Mouse (Mus musculus): ENCODE measurements around the gene Ptprj. TPM values are rescaled to one million over a fixed set of nuclear protein-coding genes. Genes with fewer than 3 reads are reported as not detected.

Gene Ptprj
- total and polyA plus RNA-seq, 2 experiments from 2014 or later = 4.7 to 37.8 TPM

- Histone ChIP-seq H3K9me3 (ENCODE audit: low read length) (no peaks in the 10 kb centered on the region), H3K9ac (replicated peaks; ENCODE audit: low read length) (no peak overlapping the region), H3K27ac (no peak overlapping the region), H3K36me3 (ENCODE audit: insufficient read depth, low read length) (no peaks in the 10 kb centered on the region), H3K4me3 (ENCODE audit: low read length) (no peak overlapping the region), H3K4me1 (ENCODE audit: insufficient read depth, low read length) (peaks cover 8% of the 10 kb centered on the region; the same call in 1 of the 2 replicates), H3K4me2 (ENCODE audit: low read depth, low read length) (no peak overlapping the region), H3K27me3 (ENCODE audit: insufficient read depth, low read length) (no peaks in the 10 kb centered on the region)
- WGBS = 64% methylated on average over 5 of the region's 5 CpGs
- ATAC-seq (no peak), DNase-seq (ENCODE audit: low spot score) (no peak)
- no peak for TF ChIP-seq CTCF (IDR thresholded peaks at IDR 0.05; ENCODE audit: low read depth)
Observed at GRCm38 (mm10) chr2:90555744-90556143, 24.7 kb downstream of the Ptprj start.

GRCm38 (mm10) chr2:90554806-90555205 lies 25.6 kb downstream of the Ptprj start:
- no peak for ATAC-seq
- no peak for DNase-seq (ENCODE audit: low spot score)

GRCm38 (mm10) chr2:90553861-90554260 lies 26.6 kb downstream of the Ptprj start:
- Histone ChIP-seq H3K4me1 (ENCODE audit: insufficient read depth, low read length) (no peaks in the 10 kb centered on the region), H3K27ac (no peak overlapping the region), H3K4me2 (ENCODE audit: low read depth, low read length) (no peak overlapping the region), H3K9me3 (ENCODE audit: low read length) (no peaks in the 10 kb centered on the region), H3K27me3 (ENCODE audit: insufficient read depth, low read length) (no peaks in the 10 kb centered on the region), H3K4me3 (ENCODE audit: low read length) (no peak overlapping the region), H3K36me3 (ENCODE audit: insufficient read depth, low read length) (no peaks in the 10 kb centered on the region), H3K9ac (replicated peaks; ENCODE audit: low read length) (no peak overlapping the region)
- no peak for TF ChIP-seq CTCF (IDR thresholded peaks at IDR 0.05; ENCODE audit: low read depth)
- ATAC-seq (no peak), DNase-seq (ENCODE audit: low spot score) (no peak)
- WGBS = 90% methylated on average over 4 of the region's 4 CpGs

More at GRCm38 (mm10) chr2:90554806-90555205, 25.6 kb downstream of the Ptprj start:
- H3K9ac ChIP-seq (replicated peaks; ENCODE audit: low read length) = no peak overlapping the region
- no peaks in the 10 kb centered on the region for H3K36me3 ChIP-seq (ENCODE audit: insufficient read depth, low read length)
- TF ChIP-seq CTCF (IDR thresholded peaks at IDR 0.05; ENCODE audit: low read depth) = no peak
- H3K9me3 ChIP-seq (ENCODE audit: low read length) = no peaks in the 10 kb centered on the region
- H3K27ac ChIP-seq = no peak overlapping the region
- no peak overlapping the region for H3K4me3 ChIP-seq (ENCODE audit: low read length)
- no peak overlapping the region for H3K4me2 ChIP-seq (ENCODE audit: low read depth, low read length)
- H3K27me3 ChIP-seq (ENCODE audit: insufficient read depth, low read length) = no peaks in the 10 kb centered on the region
- 86% methylated on average over 4 of the region's 4 CpGs for WGBS
- H3K4me1 ChIP-seq (ENCODE audit: insufficient read depth, low read length) = no peaks in the 10 kb centered on the region

- DNase-seq (ENCODE audit: low spot score) = no peak
- Histone ChIP-seq H3K27ac (no peak overlapping the region), H3K36me3 (ENCODE audit: insufficient read depth, low read length) (no peaks in the 10 kb centered on the region), H3K4me3 (ENCODE audit: low read length) (no peak overlapping the region), H3K4me1 (ENCODE audit: insufficient read depth, low read length) (peaks cover 8% of the 10 kb centered on the region), H3K4me2 (ENCODE audit: low read depth, low read length) (no peak overlapping the region), H3K27me3 (ENCODE audit: insufficient read depth, low read length) (no peaks in the 10 kb centered on the region), H3K9ac (replicated peaks; ENCODE audit: low read length) (no peak overlapping the region), H3K9me3 (ENCODE audit: low read length) (no peaks in the 10 kb centered on the region)
- WGBS = 87% methylated on average over 6 of the region's 6 CpGs
- peak; percentile 19; the same call in 1 of the 2 replicates for ATAC-seq
- no peak for TF ChIP-seq CTCF (IDR thresholded peaks at IDR 0.05; ENCODE audit: low read depth)
Observed at GRCm38 (mm10) chr2:90550656-90551055, 29.8 kb downstream of the Ptprj start.

- Histone ChIP-seq H3K4me2 (ENCODE audit: low read depth, low read length) (no peak overlapping the region), H3K27me3 (ENCODE audit: insufficient read depth, low read length) (no peaks in the 10 kb centered on the region), H3K27ac (no peak overlapping the region), H3K9me3 (ENCODE audit: low read length) (no peaks in the 10 kb centered on the region), H3K36me3 (ENCODE audit: insufficient read depth, low read length) (no peaks in the 10 kb centered on the region), H3K4me3 (ENCODE audit: low read length) (no peak overlapping the region), H3K4me1 (ENCODE audit: insufficient read depth, low read length) (peaks cover 26% of the 10 kb centered on the region), H3K9ac (replicated peaks; ENCODE audit: low read length) (no peak overlapping the region)
- ATAC-seq (no peak), DNase-seq (ENCODE audit: low spot score) (no peak)
- no peak for TF ChIP-seq CTCF (IDR thresholded peaks at IDR 0.05; ENCODE audit: low read depth)
- 69% methylated on average over 5 of the region's 5 CpGs for WGBS
Observed at GRCm38 (mm10) chr2:90548541-90548940, 31.9 kb downstream of the Ptprj start.

- DNase-seq (ENCODE audit: low spot score) (no peak), ATAC-seq (no peak)
- H3K27ac ChIP-seq = no peak overlapping the region
- H3K36me3 ChIP-seq (ENCODE audit: insufficient read depth, low read length) = no peaks in the 10 kb centered on the region
- TF ChIP-seq CTCF (IDR thresholded peaks at IDR 0.05; ENCODE audit: low read depth) = no peak
- WGBS = 78% methylated on average over 5 of the region's 5 CpGs
- no peaks in the 10 kb centered on the region for H3K9me3 ChIP-seq (ENCODE audit: low read length)
- H3K4me1 ChIP-seq (ENCODE audit: insufficient read depth, low read length) = peaks cover 26% of the 10 kb centered on the region
- H3K9ac ChIP-seq (replicated peaks; ENCODE audit: low read length) = no peak overlapping the region
- H3K27me3 ChIP-seq (ENCODE audit: insufficient read depth, low read length) = no peaks in the 10 kb centered on the region
- H3K4me2 ChIP-seq (ENCODE audit: low read depth, low read length) = no peak overlapping the region
- H3K4me3 ChIP-seq (ENCODE audit: low read length) = no peak overlapping the region
Observed at GRCm38 (mm10) chr2:90547144-90547609, 33.3 kb downstream of the Ptprj start.

- TF ChIP-seq CTCF (IDR thresholded peaks at IDR 0.05; ENCODE audit: low read depth) = no peak
- peak overlapping the region; percentile 65 for H3K27ac ChIP-seq
- WGBS = 22% methylated on average over 5 of the region's 5 CpGs
- no peak overlapping the region for H3K4me3 ChIP-seq (ENCODE audit: low read length)
- H3K9me3 ChIP-seq (ENCODE audit: low read length) = no peaks in the 10 kb centered on the region
- H3K4me1 ChIP-seq (ENCODE audit: insufficient read depth, low read length) = peaks cover 26% of the 10 kb centered on the region
- no peaks in the 10 kb centered on the region for H3K27me3 ChIP-seq (ENCODE audit: insufficient read depth, low read length)
- no peak overlapping the region for H3K4me2 ChIP-seq (ENCODE audit: low read depth, low read length)
- peak; percentile 67 for DNase-seq (ENCODE audit: low spot score)
- peak; percentile 76 for ATAC-seq
- H3K9ac ChIP-seq (replicated peaks; ENCODE audit: low read length) = no peak overlapping the region
- H3K36me3 ChIP-seq (ENCODE audit: insufficient read depth, low read length) = no peaks in the 10 kb centered on the region
Observed at GRCm38 (mm10) chr2:90545261-90545660, 35.2 kb downstream of the Ptprj start.
